26 mouse cellular contexts compared by ENCODE assay signal in genomic region chr3:95925087-95925486, GRCm38 (mm10). TPM values are rescaled to one million over a fixed set of nuclear protein-coding genes. Genes with fewer than 3 reads are reported as not detected.
A peak's percentile ranks its signal among the peaks of the same experiment; 100 is the strongest.
DNase-seq lines count a peak whose midpoint lies in the region; TF ChIP-seq lines count a peak whose summit lies in the region.
"Had no signal": no experiment of that assay in that cellular context is flagged by ENCODE, and none has a peak within 500 bp of the region (broad histone marks: within the 10 kb centered on the region; RNA-seq: fewer than 3 reads in every experiment).

No protein-coding gene starts in this region.

- TF ChIP-seq RAD21 in MEL (IDR thresholded peaks at IDR 0.05; ENCODE audit: low read depth, low read length) = no peak

- peaks cover 33% of the 10 kb centered on the region for H3K4me1 ChIP-seq in thymus, adult 2 months (replicated peaks; ENCODE audit: control insufficient read depth, insufficient read depth, low read length)
- peaks cover 15 to 16% of the 10 kb centered on the region in 2 experiments for H3K4me1 ChIP-seq in MEL (ENCODE audit: control insufficient read depth in 1 of 2, insufficient read depth in 2 of 2, low read length in 2 of 2)
- H3K4me1 ChIP-seq in lung, adult 2 months (ENCODE audit: control insufficient read depth, insufficient read depth, low read length) = no peaks in the 10 kb centered on the region
- H3K4me1 ChIP-seq: embryonic facial prominence, embryonic 12.5 days; forebrain, embryonic 12.5 days had no signal

- no peak for TF ChIP-seq CTCF in thymus, adult 2 months (IDR thresholded peaks at IDR 0.05; ENCODE audit: borderline replicate concordance, control insufficient read depth, extremely low read depth, insufficient read depth, low read length, poor library complexity)
- TF ChIP-seq CTCF in MEL (IDR thresholded peaks at IDR 0.05 in 2 of 3, conservative IDR thresholded peaks at IDR 0.05 in 1 of 3; ENCODE audit: control insufficient read depth in 1 of 3, insufficient read depth in 1 of 3, low read depth in 2 of 3, low read length in 3 of 3, poor library complexity in 1 of 3, severe bottlenecking in 1 of 3) = no peak
- no peak for TF ChIP-seq CTCF in lung, adult 2 months (IDR thresholded peaks at IDR 0.05; ENCODE audit: insufficient read depth, low read length)

- whole genome bisulfite sequencing in thymus, adult 2 months = 3% methylated on average over 5 of the region's 5 CpGs
- WGBS in lung, adult 2 months = 74% methylated on average over 5 of the region's 5 CpGs

- H3K4me3 ChIP-seq in thymus, adult 2 months (ENCODE audit: control insufficient read depth, insufficient read depth, low read length) = no peak overlapping the region
- H3K4me3 ChIP-seq in MEL (ENCODE audit: control insufficient read depth in 1 of 2, insufficient read depth in 1 of 2, low read depth in 2 of 2, low read length in 2 of 2) = peak overlapping the region in 1 of 2 experiments; percentile 14; a peak in 1 of 4 replicates
- no peak overlapping the region for H3K4me3 ChIP-seq in lung, adult 2 months (replicated peaks; ENCODE audit: extremely low read depth, low read depth, low read length)
- H3K4me3 ChIP-seq: embryonic facial prominence, embryonic 12.5 days; erythroblast, embryonic 14.5 days; forebrain, embryonic 12.5 days; forebrain, embryonic 15.5 days; heart, embryonic 12.5 days; heart, embryonic 15.5 days; hindbrain, embryonic 10.5 days; hindbrain, embryonic 13.5 days had no signal

- no peak for DNase-seq in thymus, adult 2 months
- no peak for DNase-seq in thymus, adult 18-20 months
- DNase-seq in MEL (ENCODE audit: low read depth, low spot score) = peak; percentile 53
- peak; percentile 38 for DNase-seq in thymus, postnatal 14 days
- no peak for DNase-seq in lung, adult 2 months
- DNase-seq in gastrocnemius, postnatal 14 days = no peak
- no peak for DNase-seq in right cerebral cortex, postnatal 14 days
- DNase-seq: adrenal gland, adult 8-10 months; adrenal gland, postnatal 25 days; cerebellum, adult 11-12 months; cerebellum, adult 8-10 months; cerebellum, postnatal 14 days; gastrocnemius, postnatal 10 days; heart, adult 18-20 months; heart, postnatal 10 days; heart, postnatal 36 days had no signal

- H3K27me3 ChIP-seq in thymus, adult 2 months (ENCODE audit: control insufficient read depth, insufficient read depth, low read length) = no peaks in the 10 kb centered on the region
- H3K27me3 ChIP-seq in MEL (ENCODE audit: control insufficient read depth in 1 of 2, insufficient read depth in 2 of 2, low read length in 2 of 2) = no peaks in the 10 kb centered on the region
- H3K27me3 ChIP-seq: embryonic facial prominence, embryonic 12.5 days; forebrain, embryonic 12.5 days; forebrain, embryonic 15.5 days; heart, embryonic 12.5 days; heart, embryonic 15.5 days; hindbrain, embryonic 13.5 days had no signal

- H3K36me3 ChIP-seq in thymus, adult 2 months (ENCODE audit: control insufficient read depth, insufficient read depth, low read length) = no peaks in the 10 kb centered on the region
- H3K36me3 ChIP-seq in MEL (ENCODE audit: control insufficient read depth in 1 of 2, insufficient read depth in 2 of 2, low read length in 2 of 2) = peaks cover 0 to 24% of the 10 kb centered on the region in 2 experiments; a peak in 2 of 4 replicates
- H3K36me3 ChIP-seq: embryonic facial prominence, embryonic 12.5 days; forebrain, embryonic 12.5 days; forebrain, embryonic 15.5 days; heart, embryonic 12.5 days; heart, embryonic 15.5 days; hindbrain, embryonic 10.5 days; hindbrain, embryonic 13.5 days had no signal

- H3K9me3 ChIP-seq in MEL (replicated peaks; ENCODE audit: insufficient read depth, low read length) = no peaks in the 10 kb centered on the region
- H3K9me3 ChIP-seq: embryonic facial prominence, embryonic 12.5 days; forebrain, embryonic 12.5 days; forebrain, embryonic 15.5 days; heart, embryonic 12.5 days; heart, embryonic 15.5 days; hindbrain, embryonic 10.5 days; hindbrain, embryonic 13.5 days had no signal

- TF ChIP-seq POLR2A in thymus, adult 2 months (IDR thresholded peaks at IDR 0.05; ENCODE audit: control insufficient read depth, extremely low read depth, insufficient read depth, low read length, poor library complexity) = no peak
- no peak for TF ChIP-seq POLR2A in MEL (IDR thresholded peaks at IDR 0.05; ENCODE audit: control insufficient read depth in 1 of 2, insufficient read depth in 1 of 2, low read depth in 1 of 2, low read length in 2 of 2, poor library complexity in 1 of 2)
- TF ChIP-seq POLR2A in lung, adult 2 months (IDR thresholded peaks at IDR 0.05; ENCODE audit: borderline replicate concordance, extremely low read depth, low read depth, low read length) = no peak

- H3K9ac ChIP-seq in MEL (ENCODE audit: control insufficient read depth, low read depth, low read length, poor library complexity, severe bottlenecking) = no peak overlapping the region
- H3K9ac ChIP-seq: embryonic facial prominence, embryonic 12.5 days; forebrain, embryonic 12.5 days; forebrain, embryonic 15.5 days; heart, embryonic 12.5 days; heart, embryonic 15.5 days; hindbrain, embryonic 13.5 days had no signal

- H3K27ac ChIP-seq in thymus, adult 2 months (ENCODE audit: control insufficient read depth, insufficient read depth, low read length) = peak overlapping the region; percentile 95
- H3K27ac ChIP-seq in MEL (ENCODE audit: control insufficient read depth, low read depth, low read length) = no peak overlapping the region
- H3K27ac ChIP-seq: embryonic facial prominence, embryonic 12.5 days; forebrain, embryonic 12.5 days; forebrain, embryonic 15.5 days; heart, embryonic 15.5 days; hindbrain, embryonic 10.5 days; hindbrain, embryonic 13.5 days had no signal

- intact Hi-C loops in gastrocnemius, postnatal 14 days (cut with DNase I; ENCODE audit: low total_unique reads) = no loop called here

- H3K79me2 ChIP-seq in MEL (ENCODE audit: control insufficient read depth, insufficient read depth, low read length, poor library complexity) = peaks cover 10% of the 10 kb centered on the region

- no peak for TF ChIP-seq EP300 in MEL (IDR thresholded peaks at IDR 0.05; ENCODE audit: low read depth in 1 of 2, low read length in 2 of 2)

TF ChIP-seq in MEL, 35 proteins besides CTCF, POLR2A, EP300 and RAD21 (continues in another document):
- TF ChIP-seq BHLHE40 (IDR thresholded peaks at IDR 0.05; ENCODE audit: borderline replicate concordance, low read depth, low read length) (no peak), ZC3H11A (IDR thresholded peaks at IDR 0.05; ENCODE audit: low read depth, low read length) (no peak), ETS1 (IDR thresholded peaks at IDR 0.05; ENCODE audit: low read depth, low read length) (0 out of 2 replicates have a peak, but pooled peaks have one; percentile 14), RCOR1 (IDR thresholded peaks at IDR 0.05; ENCODE audit: low read depth, low read length) (peak; percentile 32; the same call in 1 of the 2 replicates), MAZ (IDR thresholded peaks at IDR 0.05; ENCODE audit: low read depth, low read length) (no peak), NRF1 (IDR thresholded peaks at IDR 0.05; ENCODE audit: insufficient read depth, low read depth, low read length, poor library complexity, severe bottlenecking) (no peak), MXI1 (IDR thresholded peaks at IDR 0.05; ENCODE audit: low read depth, low read length) (no peak), TAL1 (IDR thresholded peaks at IDR 0.05; ENCODE audit: low read length) (no peak), GATA1 (IDR thresholded peaks at IDR 0.05; ENCODE audit: low read depth, low read length) (no peak), CHD1 (IDR thresholded peaks at IDR 0.05; ENCODE audit: low read depth, low read length) (no peak), MAFK (IDR thresholded peaks at IDR 0.05; ENCODE audit: borderline replicate concordance, low read depth, low read length) (no peak), MYB (IDR thresholded peaks at IDR 0.05; ENCODE audit: low read depth, low read length) (peak; percentile 35; the same call in 1 of the 2 replicates), UBTF (IDR thresholded peaks at IDR 0.05; ENCODE audit: borderline replicate concordance, insufficient read depth, low read depth, low read length) (no peak), SIN3A (IDR thresholded peaks at IDR 0.05; ENCODE audit: low read length) (0 out of 2 replicates have a peak, but pooled peaks have one; percentile 14)

RNA-seq across cellular contexts. Expression of gene Anp32e, which starts 4.0 kb away (rescaled TPM):
- polyA plus RNA-seq in thymus, adult 2 months (2012; rRNA removed) = 89.1 and 120 TPM in 2 replicates
- 159 and 197 TPM in 2 replicates for total RNA-seq in MEL (2012; rRNA removed)
- polyA plus RNA-seq in MEL (2012; ENCODE audit: insufficient read depth in 1 of 2, insufficient read length in 2 of 2, low read depth in 1 of 2, low replicate concordance in 2 of 2, missing spikeins in 1 of 2) = 100 to 1,000 TPM; 412 to 748 TPM
- 11.4 and 17.4 TPM in 2 replicates for polyA plus RNA-seq in lung, adult 2 months (2012; rRNA removed)
- total RNA-seq in gastrocnemius, postnatal 14 days (2021) = 10 to 100 TPM; 74.2 to 78.4 TPM

RNA-seq across cellular contexts. Expression of gene Car14, which starts 20.6 kb away (rescaled TPM):
- 4.3 and 13.0 TPM in 2 replicates for polyA plus RNA-seq in thymus, adult 2 months (2012; rRNA removed)
- 0.15 TPM in 1 of 2 replicates, not detected in the other for total RNA-seq in MEL (2012; rRNA removed)
- under 1 TPM in 1 of 2 experiments, not detected in 1; 0.38 TPM for polyA plus RNA-seq in MEL (2012; ENCODE audit: insufficient read depth in 1 of 2, insufficient read length in 2 of 2, low read depth in 1 of 2, low replicate concordance in 2 of 2, missing spikeins in 1 of 2)
- polyA plus RNA-seq in lung, adult 2 months (2012; rRNA removed) = 28.8 and 36.1 TPM in 2 replicates
- 10 to 100 TPM; 39.2 to 64.9 TPM for total RNA-seq in gastrocnemius, postnatal 14 days (2021)
- polyA plus RNA-seq: activated CD4-positive, CD25-positive, alpha-beta regulatory T cell, adult 4 months; C2C12; erythroblast, embryonic 14.5 days had no signal

RNA-seq across cellular contexts. Expression of gene Aph1a, which starts 31.3 kb away (rescaled TPM):
- 139 and 156 TPM in 2 replicates for polyA plus RNA-seq in thymus, adult 2 months (2012; rRNA removed)
- 110 and 127 TPM in 2 replicates for total RNA-seq in MEL (2012; rRNA removed)
- 100 to 1,000 TPM in 1 of 2 experiments, not detected in 1; 170 TPM for polyA plus RNA-seq in MEL (2012; ENCODE audit: insufficient read depth in 1 of 2, insufficient read length in 2 of 2, low read depth in 1 of 2, low replicate concordance in 2 of 2, missing spikeins in 1 of 2)
- polyA plus RNA-seq in lung, adult 2 months (2012; rRNA removed) = 159 and 160 TPM in 2 replicates
- 10 to 100 TPM; 53.0 to 56.6 TPM for total RNA-seq in gastrocnemius, postnatal 14 days (2021)

RNA-seq across cellular contexts. Expression of gene BC028528, which starts 33.3 kb away (rescaled TPM):
- polyA plus RNA-seq in thymus, adult 2 months (2012; rRNA removed) = 4.5 and 6.0 TPM in 2 replicates
- 7.4 and 12.2 TPM in 2 replicates for total RNA-seq in MEL (2012; rRNA removed)
- polyA plus RNA-seq in MEL (2012; ENCODE audit: insufficient read depth in 1 of 2, insufficient read length in 2 of 2, low read depth in 1 of 2, low replicate concordance in 2 of 2, missing spikeins in 1 of 2) = 10 to 100 TPM in 1 of 2 experiments, not detected in 1; 13.6 TPM
- 81.5 and 113 TPM in 2 replicates for polyA plus RNA-seq in lung, adult 2 months (2012; rRNA removed)
- 10 to 100 TPM; 14.2 to 17.0 TPM for total RNA-seq in gastrocnemius, postnatal 14 days (2021)
- polyA plus RNA-seq: erythroblast, embryonic 14.5 days had no signal

RNA-seq across cellular contexts. Expression of gene Ciart, which starts 43.0 kb away (rescaled TPM):
- 3.0 and 3.1 TPM in 2 replicates for polyA plus RNA-seq in thymus, adult 2 months (2012; rRNA removed)
- total RNA-seq in MEL (2012; rRNA removed) = 4.9 and 18.5 TPM in 2 replicates
- 10 to 100 TPM in 1 of 2 experiments, not detected in 1; 23.8 TPM for polyA plus RNA-seq in MEL (2012; ENCODE audit: insufficient read depth in 1 of 2, insufficient read length in 2 of 2, low read depth in 1 of 2, low replicate concordance in 2 of 2, missing spikeins in 1 of 2)
- polyA plus RNA-seq in lung, adult 2 months (2012; rRNA removed) = 26.1 and 29.3 TPM in 2 replicates
- total RNA-seq in gastrocnemius, postnatal 14 days (2021) = 1 to 10 TPM in 1 of 2 experiments, under 1 TPM in 1; 0.90 to 1.7 TPM

Comparison
In these comparisons a context has a peak if more than half of its experiments do, and no peak if none do; other contexts are left out.
1. DNase-seq: peak in MEL (single experiment) and thymus, postnatal 14 days (single experiment); none in thymus, adult 2 months (single experiment), thymus, adult 18-20 months (0 of 2), lung, adult 2 months (single experiment), gastrocnemius, postnatal 14 days (single experiment) and right cerebral cortex, postnatal 14 days (single experiment).